Mouse (Mus musculus) heart, adult 2 months (tissue): ENCODE measurements around the gene Cdk5rap1.

Experiments
- CTCF ChIP-seq: fragments of 200-600 bp; IDR thresholded peaks from 2 replicates; pipeline ENCODE4 v1.8.1; 2022; ENCODE audit warnings: antibody characterized with exemption, mild to moderate bottlenecking, moderate library complexity
- EP300 ChIP-seq: fragments of 200-500 bp; IDR thresholded peaks from 2 replicates; pipeline ENCODE4 v1.6.1; 2011; ENCODE audit warnings: low read depth, low read length, control low read depth; ENCODE audit not compliant: insufficient read depth
- POLR2A ChIP-seq: fragments of 200-500 bp; IDR thresholded peaks from 2 replicates; pipeline ENCODE4 v1.6.1; 2011; ENCODE audit warnings: mild to moderate bottlenecking, low read depth, low read length, control low read depth; ENCODE audit not compliant: insufficient read depth

DNA sequence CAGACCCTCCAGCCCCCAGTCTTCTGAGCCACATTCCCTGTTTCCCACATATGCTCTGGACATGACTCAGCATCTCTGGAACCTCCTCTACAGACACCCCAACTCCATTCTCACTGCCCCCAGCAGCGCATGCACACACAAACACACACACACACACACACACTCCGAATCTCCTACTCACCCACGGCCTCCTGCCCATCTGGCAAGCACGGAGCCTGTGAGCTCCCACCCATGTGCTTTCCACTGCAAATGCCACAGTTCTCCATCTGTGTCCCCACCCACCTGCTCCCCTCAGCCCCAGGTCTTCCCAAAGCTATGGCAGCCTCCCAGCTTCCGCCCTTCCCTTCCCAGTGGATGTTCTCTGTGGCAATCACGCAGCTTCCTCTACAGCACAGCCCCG is 6.3 kb upstream of the Cdk5rap1 start:
- TF ChIP-seq CTCF, result no peak
- no peak for TF ChIP-seq POLR2A
- TF ChIP-seq EP300, result no peak
